Mouse (Mus musculus) erythroblast, adult 5-6 weeks (primary cell): ENCODE measurements around the gene Wbp4. TPM values are rescaled to one million over a fixed set of nuclear protein-coding genes. Genes with fewer than 3 reads are reported as not detected.
"Not testable (repeated sequence)": the region's sequence is repeated elsewhere in the genome, so short reads cannot be mapped to it uniquely, and the experiment has no call there.

Source experiments
- ATAC-seq: replicated peaks from 2 replicates; pipeline ENCODE4 v1.8.0; 2016; ENCODE audit warnings: moderate number of reproducible peaks, mild to moderate bottlenecking, moderate TSS enrichment, inconsistent platforms; ENCODE audit not compliant: poor library complexity, low FRiP score, severe bottlenecking
- total RNA-seq, 2 experiments: library from RNA; stranded (forward) in 1 of 2; stranded (reverse) in 1 of 2; fragments of 150-400 nt in 1 of 2; fragments of 200-764, 138-1000 nt in 1 of 2; gene quantifications; 2 replicates each; pipeline versions ENCODE4 v1.2.3 to v1.2.4; 2015 to 2017; ENCODE audit warnings: low replicate concordance in 2 of 2

The Wbp4 gene
- total RNA-seq, 2 experiments from 2014 or later, result 12.1 to 30.7 TPM

- ATAC-seq, result peak; percentile 73
Measured at GRCm38 (mm10) chr14:79467621-79468020, 13.7 kb downstream of the Wbp4 start.

DNA sequence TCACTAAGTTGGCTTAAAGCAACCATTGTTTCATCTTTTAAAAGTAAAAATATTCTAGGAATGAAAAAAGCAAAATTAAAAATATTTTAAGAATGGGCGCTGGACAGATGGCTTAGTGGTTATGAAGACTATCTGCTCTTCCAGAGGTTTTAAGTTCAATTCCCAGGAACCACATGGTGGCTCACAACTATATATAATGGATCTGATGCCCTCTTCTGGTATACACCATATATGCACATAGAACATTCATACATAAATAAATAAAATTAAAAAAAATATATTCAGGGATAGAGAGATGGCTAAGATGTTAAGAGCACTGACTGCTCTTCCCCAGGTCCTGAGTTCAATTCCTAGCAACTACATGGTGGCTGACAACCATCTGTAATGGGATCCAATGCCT lies 15.7 kb downstream of the Wbp4 start:
- ATAC-seq, result no peak

DNA sequence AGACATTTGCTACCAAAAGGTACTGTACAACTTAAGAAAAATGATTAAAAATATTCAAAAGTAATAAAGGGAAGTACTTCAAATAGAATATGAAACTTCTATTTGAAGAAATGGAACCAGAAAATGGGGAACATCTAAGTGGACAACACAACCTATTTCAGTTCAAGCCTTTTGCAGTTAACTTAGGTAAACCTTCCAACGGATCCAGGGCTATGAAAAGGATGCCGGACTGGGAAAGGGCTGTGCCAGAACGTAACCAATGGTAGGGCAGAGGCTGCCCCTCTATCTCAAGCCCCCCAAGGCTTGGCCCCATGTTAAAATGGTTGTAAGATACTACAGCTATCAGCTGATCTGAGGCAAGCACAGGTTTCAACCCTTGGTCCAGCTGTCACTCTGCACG lies 20.3 kb downstream of the Wbp4 start:
- no peak for ATAC-seq

- ATAC-seq, result no peak
Measured at GRCm38 (mm10) chr14:79460401-79460800, 20.9 kb downstream of the Wbp4 start.

- not testable (repeated sequence) for ATAC-seq
Measured at GRCm38 (mm10) chr14:79452591-79452934, 28.8 kb downstream of the Wbp4 start.

- ATAC-seq, result peak; percentile 96
Measured at GRCm38 (mm10) chr14:79451681-79452590, 29.4 kb downstream of the Wbp4 start, which contains the start of gene Kbtbd6. Gene Kbtbd6, plus strand, starts transcription at chr14:79451835.

- ATAC-seq, result no peak
Measured at GRCm38 (mm10) chr14:79445055-79445620, 36.2 kb downstream of the Wbp4 start.

GRCm38 (mm10) chr14:79444601-79445000 lies 36.7 kb downstream of the Wbp4 start:
- ATAC-seq, result no peak

DNA sequence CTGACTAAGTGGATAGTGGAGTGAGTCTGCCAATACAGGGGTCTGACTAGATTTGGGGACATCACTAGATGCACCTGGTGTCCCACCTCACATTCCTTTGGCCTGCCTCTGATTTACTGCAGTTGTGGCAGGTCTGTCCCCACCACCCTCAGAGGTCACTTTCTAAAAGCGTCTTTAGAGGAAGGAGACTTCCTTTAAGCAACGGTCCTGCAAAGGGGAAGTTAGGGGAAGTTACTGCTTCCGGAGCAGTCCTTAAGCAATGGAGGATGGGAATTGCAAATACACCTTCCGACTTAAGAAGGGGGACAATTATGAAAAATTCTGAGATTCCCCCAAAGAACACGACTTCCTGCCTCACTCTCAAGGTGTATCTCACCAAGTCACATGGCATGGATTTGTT lies 39.9 kb downstream of the Wbp4 start:
- ATAC-seq, result no peak

GRCm38 (mm10) chr14:79440655-79441054 lies 40.7 kb downstream of the Wbp4 start:
- peak; percentile 90 for ATAC-seq

DNA sequence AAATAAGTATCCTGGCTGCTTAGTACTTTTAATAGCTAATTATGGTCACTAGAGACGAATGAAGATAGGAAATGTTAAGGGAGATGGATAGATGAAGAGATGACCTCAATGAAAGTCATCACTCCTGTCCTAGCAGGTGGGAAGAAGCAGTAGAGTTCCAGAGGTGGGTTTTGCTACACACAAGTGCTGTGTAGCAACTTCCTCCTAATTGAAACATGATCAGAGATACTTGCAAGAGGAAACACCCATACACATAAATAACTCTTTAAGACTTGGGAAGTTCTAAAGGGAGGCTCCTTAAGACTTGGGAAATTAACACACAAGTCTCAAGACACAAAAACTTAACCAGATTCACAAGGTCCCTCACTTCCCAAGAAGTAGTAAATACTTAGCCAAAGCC lies 47.3 kb downstream of the Wbp4 start:
- ATAC-seq, result no peak

DNA sequence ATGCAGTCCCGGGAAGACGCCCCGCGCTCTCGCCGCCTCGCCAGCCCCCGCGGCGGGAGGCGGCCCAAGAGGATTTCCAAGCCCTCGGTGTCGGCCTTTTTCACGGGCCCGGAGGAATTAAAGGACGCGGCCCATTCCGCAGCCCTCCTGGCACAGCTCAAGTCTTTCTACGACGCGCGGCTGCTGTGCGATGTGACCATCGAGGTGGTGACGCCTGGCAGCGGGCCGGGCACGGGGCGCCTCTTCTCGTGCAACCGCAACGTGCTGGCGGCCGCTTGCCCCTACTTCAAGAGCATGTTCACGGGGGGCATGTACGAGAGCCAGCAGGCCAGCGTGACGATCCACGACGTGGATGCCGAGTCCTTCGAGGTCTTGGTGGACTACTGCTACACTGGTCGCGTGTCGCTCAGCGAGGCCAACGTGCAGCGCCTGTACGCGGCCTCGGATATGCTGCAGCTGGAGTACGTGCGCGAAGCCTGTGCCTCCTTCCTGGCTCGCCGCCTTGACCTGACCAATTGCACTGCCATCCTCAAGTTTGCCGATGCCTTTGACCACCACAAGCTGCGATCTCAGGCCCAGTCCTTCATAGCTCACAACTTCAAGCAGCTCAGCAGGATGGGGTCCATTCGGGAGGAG lies 54.5 kb downstream of the Wbp4 start:
- peak; percentile 22 for ATAC-seq

DNA sequence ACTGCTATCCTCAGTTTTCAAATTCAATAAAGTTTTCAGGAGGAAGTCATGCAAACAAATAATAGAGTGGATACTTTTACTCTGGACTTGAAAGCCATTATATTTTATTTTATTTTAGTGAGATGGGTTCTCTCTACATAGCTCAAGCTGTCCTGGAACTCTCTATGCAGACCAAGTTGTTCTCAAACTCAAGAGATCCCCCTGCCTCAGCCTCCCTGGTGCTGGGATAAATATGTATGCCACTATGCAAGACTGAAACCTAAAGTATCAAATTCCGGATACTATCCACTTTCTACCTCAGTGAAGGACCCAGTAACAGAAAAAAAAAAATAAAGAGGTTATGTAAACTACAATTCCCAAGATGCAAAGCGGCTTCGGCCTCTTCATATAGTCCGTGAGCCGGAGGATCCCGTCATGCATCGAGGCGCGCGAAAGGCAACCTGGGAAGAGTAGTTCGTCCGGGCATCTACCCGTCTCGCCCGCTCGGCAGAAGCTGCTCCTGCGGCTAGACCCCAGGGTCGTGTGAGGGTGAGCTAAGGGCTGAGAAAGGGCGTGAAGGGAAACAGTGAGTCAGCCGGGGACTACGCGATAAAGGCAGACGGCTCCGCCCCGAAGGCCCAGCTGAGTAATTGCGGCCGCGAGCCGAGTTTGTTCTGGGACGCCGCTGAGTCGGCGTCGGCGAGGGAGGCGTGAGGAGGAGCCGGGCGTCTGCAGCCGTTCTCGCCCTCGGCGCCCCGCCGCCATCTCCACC lies 55.2 kb downstream of the Wbp4 start, which contains the start of gene Kbtbd7:
Gene Kbtbd7, plus strand, starts transcription at position 533 of the 751 bp plus-strand sequence.
- peak; percentile 97 for ATAC-seq

- ATAC-seq, result peak; percentile 28; the same call in 1 of the 2 replicates
Measured at GRCm38 (mm10) chr14:79420083-79420685, 61.1 kb downstream of the Wbp4 start.

DNA sequence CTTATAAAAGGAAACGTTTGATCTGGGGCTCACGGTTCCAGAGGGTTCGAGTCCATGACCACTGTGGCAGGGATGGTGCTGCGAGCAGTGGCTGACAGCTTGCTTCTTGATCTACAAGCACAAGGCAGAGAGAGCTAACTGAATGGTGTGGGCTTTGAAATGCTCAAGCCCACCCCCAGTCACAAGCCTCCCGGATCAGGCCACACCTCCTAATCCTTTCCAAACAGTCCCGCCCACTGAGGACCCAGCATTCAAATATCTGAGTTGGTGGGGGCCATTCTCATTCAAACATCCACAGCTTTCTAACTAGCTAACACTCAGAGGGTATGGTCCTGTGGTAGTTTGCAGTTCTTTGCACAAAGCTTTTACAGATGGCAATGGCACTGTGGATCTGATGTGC lies 68.2 kb downstream of the Wbp4 start:
- ATAC-seq, result no peak

DNA sequence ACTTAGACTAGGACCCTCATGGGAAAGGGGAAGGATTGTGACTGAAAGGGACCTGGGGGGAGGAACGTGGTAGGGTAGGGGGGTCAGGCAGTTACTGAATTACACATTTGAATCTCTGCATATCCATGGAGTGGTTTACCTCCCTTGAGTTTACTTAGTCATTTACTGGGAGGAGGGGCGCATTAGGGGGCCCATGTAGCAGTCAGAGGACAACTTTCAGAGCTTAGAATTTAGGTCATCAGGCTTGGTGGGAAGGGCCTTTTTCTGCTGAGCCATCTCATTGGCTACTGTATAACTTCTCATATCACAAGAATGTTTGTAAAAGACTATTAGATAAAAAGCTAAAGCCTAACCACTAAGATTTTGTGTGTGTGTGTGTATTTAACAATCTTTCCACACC lies 70.7 kb downstream of the Wbp4 start:
- ATAC-seq, result no peak
